Mouse (Mus musculus) megakaryocyte, adult 5-6 weeks (primary cell): ENCODE data around the gene Shisal1. TPM values are rescaled to one million over a fixed set of nuclear protein-coding genes. Genes with fewer than 3 reads are reported as not detected.

ENCODE experiments used
- total RNA-seq, 2 experiments: library from RNA; stranded (forward) in 1 of 2; stranded (reverse) in 1 of 2; fragments of 153-499, 151-499 nt in 1 of 2; fragments of 221-1000, 200-1000 nt in 1 of 2; gene quantifications; 2 replicates each; pipeline versions ENCODE4 v1.2.3 to v1.2.4; 2015 to 2017

Gene Shisal1
- total RNA-seq, 2 experiments from 2014 or later = not detected

Other genes with a start within 250 kb of the Shisal1 start
- gene Parvb, start 215.1 kb downstream of the Shisal1 start, total RNA-seq (2015) = 32.7 and 38.8 TPM in 2 replicates
- 9.5 and 10.6 TPM in 2 replicates for gene Parvb, start 215.1 kb downstream of the Shisal1 start, total RNA-seq (2017)
- 54.9 and 59.6 TPM in 2 replicates for gene Parvg, start 123.1 kb downstream of the Shisal1 start, total RNA-seq (2015)
- 147 and 225 TPM in 2 replicates for gene Parvg, start 123.1 kb downstream of the Shisal1 start, total RNA-seq (2017)
- 1.7 and 1.8 TPM in 2 replicates for gene Rtl6, start 110.7 kb upstream of the Shisal1 start, total RNA-seq (2015)
- gene Rtl6, start 110.7 kb upstream of the Shisal1 start, total RNA-seq (2017) = 2.1 and 2.2 TPM in 2 replicates
- gene Prr5, start 222.5 kb upstream of the Shisal1 start, total RNA-seq (2015) = 5.6 and 6.4 TPM in 2 replicates
- gene Prr5, start 222.5 kb upstream of the Shisal1 start, total RNA-seq (2017) = 4.4 and 5.4 TPM in 2 replicates